Mouse (Mus musculus) embryonic facial prominence, embryonic 11.5 days (tissue): ENCODE results near the gene Aoah. TPM values are rescaled to one million over a fixed set of nuclear protein-coding genes. Genes with fewer than 3 reads are reported as not detected.

Experiments used
- ATAC-seq: fragments of 200-750 bp; cut with Nextera tagmentation; replicated peaks from 2 replicates; pipeline ENCODE4 v1.8.0; 2017; ENCODE audit warnings: low read depth; ENCODE audit not compliant: insufficient number of reproducible peaks, low FRiP score, low TSS enrichment
- DNase-seq: peaks from one replicate; pipeline ENCODE4 v3.0.0-alpha.2; 2015; ENCODE audit warnings: low spot score
- H3K27ac ChIP-seq: fragments of 300-500 bp; sonication (generic); replicated peaks from 2 replicates; pipeline ENCODE4 v1.5.1; 2014; ENCODE audit warnings: mild to moderate bottlenecking, low read depth, low read length, control low read depth
- H3K27me3 ChIP-seq: fragments of 300-500 bp; sonication (generic); 2 replicates; pipeline ENCODE4 v1.6.1; 2014; ENCODE audit warnings: mild to moderate bottlenecking, low read length, moderate library complexity, mixed read lengths; ENCODE audit not compliant: control insufficient read depth, insufficient read depth
- H3K36me3 ChIP-seq: fragments of 300-500 bp; sonication (generic); replicated peaks from 2 replicates; pipeline ENCODE4 v1.6.1; 2014; ENCODE audit warnings: low read depth, mild to moderate bottlenecking, low read length, moderate library complexity, mixed read lengths; ENCODE audit not compliant: control insufficient read depth, insufficient read depth
- H3K4me1 ChIP-seq: fragments of 300-500 bp; sonication (generic); 2 replicates; pipeline ENCODE4 v1.6.1; 2014; ENCODE audit warnings: low read length, mixed read lengths; ENCODE audit not compliant: control insufficient read depth, insufficient read depth
- H3K4me2 ChIP-seq: fragments of 300-500 bp; sonication (generic); 2 replicates; pipeline ENCODE4 v1.6.1; 2014; ENCODE audit warnings: low read depth, mild to moderate bottlenecking, control low read depth, low read length, moderate library complexity
- H3K4me3 ChIP-seq: fragments of 300-500 bp; sonication (generic); 2 replicates; pipeline ENCODE4 v1.5.1; 2014; ENCODE audit warnings: low read depth, low read length, control low read depth
- H3K9ac ChIP-seq: fragments of 300-500 bp; sonication (generic); replicated peaks from 2 replicates; pipeline ENCODE4 v1.6.1; 2014; ENCODE audit warnings: mild to moderate bottlenecking, control low read depth, low read length
- H3K9me3 ChIP-seq: fragments of 300-500 bp; sonication (generic); replicated peaks from 2 replicates; pipeline ENCODE4 v1.6.1; 2016; ENCODE audit warnings: mild to moderate bottlenecking, low read length, inconsistent platforms, mixed read lengths; ENCODE audit not compliant: control insufficient read depth
- WGBS: fragments of 180-500 bp; shearing (Covaris S2); extraction: QIAGEN DNeasy Blood & Tissue Kit; methylation state at CpG from one replicate; pipeline ENCODE4 v1.1.7; 2014; 5-methylcytosine and 5-hydroxymethylcytosine counted together
- polyA plus RNA-seq: library from polyadenylated mRNA; unstranded; fragments of >200 nt; fragmentation: Nextera tagmentation; extraction: Ambion mirVana; gene quantifications from 2 replicates; pipeline ENCODE4 v1.2.1, GENCODE M21; 2014

The Aoah gene
- polyA plus RNA-seq, 1 experiment from 2014 or later = 0.55 TPM

DNA sequence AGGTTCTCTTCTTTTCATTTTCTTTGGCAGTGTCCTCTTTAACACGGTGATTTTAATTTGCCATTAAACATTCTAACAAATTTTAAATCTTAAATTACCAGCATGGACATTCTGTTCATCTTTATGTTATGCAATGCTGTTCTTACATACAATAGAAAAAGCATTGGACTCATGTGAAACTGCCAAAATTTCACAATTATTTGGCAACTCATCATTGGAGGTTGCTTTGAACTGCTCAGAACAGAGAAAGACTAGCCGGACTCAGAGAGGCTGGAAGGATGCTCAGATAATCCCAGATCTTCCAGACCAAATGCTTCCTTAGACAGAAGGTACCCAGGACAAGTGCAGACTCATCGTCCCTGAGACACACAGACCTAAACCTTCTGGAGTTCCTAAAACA is 126.5 kb downstream of the Aoah start:
- no peak overlapping the region for H3K4me3 ChIP-seq
- H3K27ac ChIP-seq = no peak overlapping the region
- DNase-seq (no peak), ATAC-seq (no peak)
- H3K27me3 ChIP-seq = no peaks in the 10 kb centered on the region
- no peak overlapping the region for H3K9ac ChIP-seq
- no peak overlapping the region for H3K4me2 ChIP-seq
- H3K4me1 ChIP-seq = no peaks in the 10 kb centered on the region
- no peaks in the 10 kb centered on the region for H3K9me3 ChIP-seq
- WGBS = 91% methylated on average over 3 of the region's 3 CpGs
- no peaks in the 10 kb centered on the region for H3K36me3 ChIP-seq

DNA sequence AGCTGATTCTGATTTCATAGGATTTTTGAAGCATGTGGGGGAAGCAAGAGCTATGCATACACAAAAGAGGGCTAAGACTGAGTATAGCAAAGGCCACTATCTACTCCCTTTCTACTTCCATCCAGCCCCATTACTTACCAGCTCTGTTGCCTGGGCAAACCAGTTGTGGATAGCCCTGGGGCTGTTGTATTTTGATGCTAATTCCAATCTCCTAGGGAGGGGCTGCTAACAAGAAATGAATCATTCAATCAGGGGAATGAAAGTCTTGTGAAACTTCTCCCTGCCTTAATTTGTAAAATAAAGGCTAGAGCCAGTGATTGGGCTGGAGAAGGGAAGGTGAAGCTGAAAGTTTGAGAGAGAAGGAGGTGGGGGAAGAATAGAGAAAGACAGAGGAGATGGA is 142.1 kb downstream of the Aoah start:
- H3K4me3 ChIP-seq = no peak overlapping the region
- H3K36me3 ChIP-seq = no peaks in the 10 kb centered on the region
- H3K4me2 ChIP-seq = no peak overlapping the region
- H3K4me1 ChIP-seq = no peaks in the 10 kb centered on the region
- no peaks in the 10 kb centered on the region for H3K27me3 ChIP-seq
- H3K27ac ChIP-seq = no peak overlapping the region
- DNase-seq (no peak), ATAC-seq (no peak)
- H3K9me3 ChIP-seq = no peaks in the 10 kb centered on the region
- no peak overlapping the region for H3K9ac ChIP-seq

DNA sequence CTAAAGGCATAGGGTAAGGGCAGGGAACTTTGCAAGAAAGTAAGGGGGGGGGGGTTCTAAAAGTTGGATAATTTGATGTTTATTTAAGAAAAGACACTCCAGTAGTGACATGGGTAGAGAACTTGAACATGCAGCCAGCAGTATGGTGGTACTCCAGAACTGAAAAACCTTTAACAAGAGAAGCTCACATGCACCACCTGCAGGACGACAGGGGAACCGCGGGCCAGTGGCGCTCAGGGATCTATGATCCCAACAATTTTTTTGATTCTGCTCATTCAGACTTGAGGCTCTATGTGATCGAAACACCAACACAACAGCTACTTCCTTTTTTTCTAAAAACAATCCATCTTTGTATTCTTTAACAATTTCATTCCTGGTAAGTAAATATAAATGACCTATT is 143.5 kb downstream of the Aoah start:
- ATAC-seq (no peak), DNase-seq (peak; percentile 75)
- 32% methylated on average over 5 of the region's 5 CpGs for whole genome bisulfite sequencing
- Histone ChIP-seq H3K27me3 (no peaks in the 10 kb centered on the region), H3K4me1 (no peaks in the 10 kb centered on the region), H3K36me3 (no peaks in the 10 kb centered on the region), H3K4me3 (no peak overlapping the region), H3K4me2 (no peak overlapping the region), H3K9ac (no peak overlapping the region), H3K9me3 (no peaks in the 10 kb centered on the region), H3K27ac (no peak overlapping the region)

DNA sequence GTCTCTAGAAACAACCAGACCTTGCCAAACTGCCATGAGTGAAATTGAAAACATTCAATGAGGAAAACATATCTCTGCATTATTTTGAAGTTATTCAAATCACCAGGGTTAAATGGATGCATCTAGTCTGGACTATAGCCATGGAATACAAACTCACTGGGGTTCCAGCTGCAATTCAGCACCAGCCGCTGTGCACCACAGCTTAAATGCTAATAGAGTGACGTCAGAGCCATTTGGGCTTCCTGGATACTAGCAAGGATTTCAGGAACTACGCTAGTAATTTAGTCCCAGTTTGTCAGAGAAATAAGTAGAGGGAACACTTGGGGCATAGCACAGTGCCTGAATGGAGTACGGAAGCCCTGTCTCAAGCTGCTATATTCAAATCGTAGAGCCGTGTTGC is 145.2 kb downstream of the Aoah start:
- Histone ChIP-seq H3K9ac (no peak overlapping the region), H3K9me3 (no peaks in the 10 kb centered on the region), H3K36me3 (no peaks in the 10 kb centered on the region), H3K4me2 (no peak overlapping the region), H3K27me3 (no peaks in the 10 kb centered on the region), H3K4me3 (no peak overlapping the region), H3K4me1 (no peaks in the 10 kb centered on the region), H3K27ac (no peak overlapping the region)
- WGBS = 79% methylated on average over 6 of the region's 6 CpGs
- ATAC-seq = no peak
- DNase-seq = no peak

GRCm38 (mm10) chr13:20940389-20940788 is 146.5 kb downstream of the Aoah start:
- Histone ChIP-seq H3K9ac (no peak overlapping the region), H3K4me3 (no peak overlapping the region), H3K4me2 (no peak overlapping the region), H3K27ac (no peak overlapping the region), H3K4me1 (no peaks in the 10 kb centered on the region), H3K9me3 (no peaks in the 10 kb centered on the region), H3K27me3 (no peaks in the 10 kb centered on the region), H3K36me3 (no peaks in the 10 kb centered on the region)
- WGBS = 51% methylated on average over 6 of the region's 6 CpGs
- DNase-seq (peak; percentile 57), ATAC-seq (no peak)

DNA sequence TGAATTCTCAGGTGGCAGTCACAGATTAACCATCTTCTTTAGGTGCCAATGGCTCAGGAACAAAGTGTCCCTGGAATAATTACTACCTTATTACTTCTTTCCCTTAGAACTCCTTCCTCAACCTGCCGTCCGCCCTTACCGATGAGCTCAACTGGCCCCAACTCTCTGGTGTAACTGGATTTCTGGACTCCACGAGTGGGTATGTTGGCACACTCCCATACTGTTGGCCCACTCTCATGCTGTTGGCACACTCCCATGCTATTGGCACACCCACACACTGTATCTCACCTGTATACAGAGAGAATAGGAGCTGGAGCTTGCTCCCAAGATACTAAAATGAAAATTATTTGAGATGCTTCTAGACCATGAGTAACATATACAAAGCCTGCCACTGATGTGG is 147.8 kb downstream of the Aoah start:
- Histone ChIP-seq H3K27ac (no peak overlapping the region), H3K4me3 (no peak overlapping the region), H3K27me3 (no peaks in the 10 kb centered on the region), H3K36me3 (no peaks in the 10 kb centered on the region), H3K4me2 (no peak overlapping the region), H3K9me3 (no peaks in the 10 kb centered on the region), H3K4me1 (no peaks in the 10 kb centered on the region), H3K9ac (no peak overlapping the region)
- no peak for ATAC-seq
- 91% methylated on average over 4 of the region's 4 CpGs for WGBS
- DNase-seq = no peak

- no peaks in the 10 kb centered on the region for H3K9me3 ChIP-seq
- H3K27ac ChIP-seq = no peak overlapping the region
- DNase-seq (no peak), ATAC-seq (no peak)
- no peak overlapping the region for H3K4me2 ChIP-seq
- no peaks in the 10 kb centered on the region for H3K36me3 ChIP-seq
- H3K27me3 ChIP-seq = no peaks in the 10 kb centered on the region
- H3K9ac ChIP-seq = no peak overlapping the region
- H3K4me1 ChIP-seq = no peaks in the 10 kb centered on the region
- 78% methylated on average over 3 of the region's 3 CpGs for WGBS
- H3K4me3 ChIP-seq = no peak overlapping the region
Observed at GRCm38 (mm10) chr13:20963086-20963485, 169.2 kb downstream of the Aoah start.

DNA sequence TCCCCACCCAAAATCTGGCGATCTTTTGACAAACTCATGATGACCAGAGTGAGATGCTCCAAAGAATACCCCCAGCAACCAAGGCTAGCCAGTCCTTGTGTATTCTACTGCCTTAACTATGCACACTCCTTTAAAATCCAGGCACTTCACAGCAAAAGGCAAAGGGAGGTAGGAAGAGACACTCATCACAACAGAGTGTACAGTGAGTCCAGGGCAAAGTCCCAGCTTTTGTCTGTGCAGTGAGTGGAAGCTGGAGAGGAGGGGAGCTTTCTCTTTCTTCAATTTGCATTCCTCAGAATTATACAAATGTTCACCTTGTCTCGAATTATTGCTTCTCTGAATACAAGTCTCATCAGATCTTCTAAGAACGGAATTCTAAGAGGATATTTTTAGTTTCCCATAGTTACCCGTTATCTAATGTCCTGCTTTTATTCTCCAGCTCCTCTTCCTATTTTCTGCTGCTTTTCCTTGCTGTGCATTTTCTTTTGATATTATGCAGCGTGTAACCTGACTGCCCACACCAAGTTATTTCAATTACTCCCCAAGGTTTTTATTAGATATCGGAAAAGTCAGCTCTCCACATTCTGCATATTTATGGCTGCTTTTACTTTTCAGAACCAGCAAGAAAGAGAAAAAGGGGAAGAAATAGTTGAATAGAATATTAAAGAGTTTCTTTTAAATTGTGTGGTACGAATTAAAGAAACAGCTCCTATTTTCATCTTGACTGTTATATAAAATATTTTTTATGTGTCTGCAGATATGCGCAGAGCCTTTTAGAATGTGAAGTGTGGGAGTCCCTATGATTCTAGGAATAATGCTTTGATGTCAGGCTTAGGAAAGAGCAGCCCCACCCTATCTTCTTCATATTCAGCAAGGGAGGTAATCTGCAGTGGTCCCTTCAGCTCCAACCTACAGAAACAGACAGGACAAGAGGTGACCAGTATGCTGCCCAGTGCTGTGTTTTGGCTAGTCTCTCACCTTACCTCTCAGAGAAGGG is 187.6 kb downstream of the Aoah start:
- 87% methylated on average over 8 of the region's 8 CpGs for WGBS
- DNase-seq (no peak), ATAC-seq (no peak)
- Histone ChIP-seq H3K9me3 (no peaks in the 10 kb centered on the region), H3K27ac (no peak overlapping the region), H3K9ac (no peak overlapping the region), H3K4me3 (no peak overlapping the region), H3K4me2 (no peak overlapping the region), H3K27me3 (no peaks in the 10 kb centered on the region), H3K36me3 (no peaks in the 10 kb centered on the region), H3K4me1 (no peaks in the 10 kb centered on the region)
